ENCODE assay signal across 30 mouse cellular contexts in the genomic region with DNA sequence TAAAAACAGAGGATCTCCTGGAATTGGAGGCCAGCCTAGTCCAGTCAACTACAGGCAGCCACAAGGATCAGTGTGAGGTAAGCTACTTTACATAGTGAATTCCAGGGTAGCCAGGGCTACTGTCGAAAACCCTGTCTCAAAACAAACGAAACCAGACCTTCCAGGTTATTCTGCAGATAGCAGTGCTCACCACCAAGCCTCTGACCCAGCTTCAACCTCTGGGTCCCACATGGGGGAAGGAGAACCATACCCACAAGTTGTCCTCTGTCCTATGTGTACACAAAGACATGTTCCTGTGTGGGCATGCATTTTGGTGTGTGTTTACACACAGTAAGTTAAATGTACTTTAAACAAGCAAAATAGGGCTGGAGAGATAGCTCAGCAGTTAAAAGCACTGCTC. TPM values are rescaled to one million over a fixed set of nuclear protein-coding genes. Genes with fewer than 3 reads are reported as not detected.
DNase-seq lines count a peak whose midpoint lies in the region; ATAC-seq and TF ChIP-seq lines count a peak whose summit lies in the region.
"Had no signal": no experiment of that assay in that cellular context is flagged by ENCODE, and none has a peak within 500 bp of the region (broad histone marks: within the 10 kb centered on the region; RNA-seq: fewer than 3 reads in every experiment).

No protein-coding gene starts in this region.

- 54% methylated on average over 2 of the region's 2 CpGs for WGBS in lung, postnatal 0 days
- 50% methylated on average over 2 of the region's 2 CpGs for WGBS in lung, adult 2 months
- 42% methylated on average over 2 of the region's 2 CpGs for WGBS in liver, embryonic 14.5 days (ENCODE audit: insufficient replicate concordance)
- 56% methylated on average over 2 of the region's 2 CpGs for WGBS in stomach, embryonic 15.5 days
- 51% methylated on average over 2 of the region's 2 CpGs for WGBS in kidney, embryonic 16.5 days

- no peak overlapping the region for H3K4me2 ChIP-seq in lung, postnatal 0 days (replicated peaks; ENCODE audit: low read depth, low read length)
- H3K4me2 ChIP-seq in liver, embryonic 14.5 days (ENCODE audit: low read depth) = peak overlapping the region; percentile 61; the same call in 1 of the 2 replicates
- no peak overlapping the region for H3K4me2 ChIP-seq in stomach, embryonic 15.5 days
- no peak overlapping the region for H3K4me2 ChIP-seq in kidney, embryonic 16.5 days (replicated peaks; ENCODE audit: low read depth, low read length)
- H3K4me2 ChIP-seq: embryonic facial prominence, embryonic 13.5 days; heart, embryonic 11.5 days; hindbrain, embryonic 13.5 days; limb, embryonic 12.5 days; lung, embryonic 14.5 days; midbrain, embryonic 13.5 days had no signal

- H3K27ac ChIP-seq in lung, postnatal 0 days (ENCODE audit: low read length) = no peak overlapping the region
- H3K27ac ChIP-seq in liver, embryonic 14.5 days = peak overlapping the region; percentile 84
- H3K27ac ChIP-seq in stomach, embryonic 15.5 days = no peak overlapping the region
- no peak overlapping the region for H3K27ac ChIP-seq in kidney, embryonic 16.5 days (ENCODE audit: low read length)
- H3K27ac ChIP-seq: embryonic facial prominence, embryonic 13.5 days; forebrain, embryonic 10.5 days; gastrocnemius, adult 2 months; hindbrain, embryonic 13.5 days; limb, embryonic 12.5 days; midbrain, embryonic 13.5 days had no signal

- TF ChIP-seq EP300 in lung, postnatal 0 days (IDR thresholded peaks at IDR 0.05) = no peak
- no peak for TF ChIP-seq EP300 in liver, embryonic 14.5 days (IDR thresholded peaks at IDR 0.05; ENCODE audit: low read depth)

- ATAC-seq in lung, postnatal 0 days = no peak; the same call in 1 of the 2 replicates
- ATAC-seq in liver, embryonic 14.5 days (ENCODE audit: insufficient read depth) = no peak
- peak; percentile 50; the same call in 1 of the 2 replicates for ATAC-seq in stomach, embryonic 15.5 days (ENCODE audit: insufficient read depth, low FRiP score, low read depth)
- no peak for ATAC-seq in kidney, embryonic 16.5 days (ENCODE audit: low FRiP score, low TSS enrichment)
- ATAC-seq: activated CD4-positive, CD25-positive, alpha-beta regulatory T cell, adult 4 months; forebrain, embryonic 16.5 days; intestine, embryonic 16.5 days; midbrain, embryonic 13.5 days had no signal

- TF ChIP-seq CTCF in lung, postnatal 0 days (IDR thresholded peaks at IDR 0.05) = no peak
- no peak for TF ChIP-seq CTCF in lung, adult 2 months (IDR thresholded peaks at IDR 0.05; ENCODE audit: insufficient read depth, low read length)
- no peak for TF ChIP-seq CTCF in liver, embryonic 14.5 days (IDR thresholded peaks at IDR 0.05; ENCODE audit: low read depth)

- DNase-seq in heart, adult 11 months = peak; percentile 83
- no peak for DNase-seq in heart, adult 9 months (ENCODE audit: low spot score in 2 of 2)
- peak; percentile 39 for DNase-seq in lung, postnatal 0 days (ENCODE audit: low spot score)
- no peak for DNase-seq in lung, adult 2 months
- no peak for DNase-seq in liver, embryonic 14.5 days (ENCODE audit: low read depth in 3 of 3, low spot score in 3 of 3)
- no peak for DNase-seq in thymus, postnatal 0 days (ENCODE audit: low spot score)
- DNase-seq: adrenal gland, adult 2 months; cerebellum, adult 9-10 months; gastrocnemius, adult 2 months; heart, postnatal 4 days; kidney, adult 8-10 months; kidney, postnatal 10 days; layer of hippocampus, postnatal 36 days; lung, embryonic 14.5 days; lung, postnatal 4 days; thymus, adult 18-20 months had no signal

- no peaks in the 10 kb centered on the region for H3K36me3 ChIP-seq in lung, postnatal 0 days (ENCODE audit: insufficient read depth, low read length)
- H3K36me3 ChIP-seq in liver, embryonic 14.5 days (replicated peaks; ENCODE audit: control insufficient read depth, insufficient read depth, low read depth) = no peaks in the 10 kb centered on the region; the same call in none of the 2 replicates
- no peaks in the 10 kb centered on the region for H3K36me3 ChIP-seq in stomach, embryonic 15.5 days
- H3K36me3 ChIP-seq in kidney, embryonic 16.5 days (ENCODE audit: insufficient read depth, low read length) = no peaks in the 10 kb centered on the region; the same call in 1 of the 2 replicates
- H3K36me3 ChIP-seq: hindbrain, embryonic 13.5 days; midbrain, embryonic 13.5 days had no signal

- H3K27me3 ChIP-seq in lung, postnatal 0 days (replicated peaks; ENCODE audit: insufficient read depth, low read length) = no peaks in the 10 kb centered on the region
- no peaks in the 10 kb centered on the region for H3K27me3 ChIP-seq in liver, embryonic 14.5 days (ENCODE audit: control insufficient read depth, insufficient read depth, low read length)
- no peaks in the 10 kb centered on the region for H3K27me3 ChIP-seq in stomach, embryonic 15.5 days (replicated peaks)
- H3K27me3 ChIP-seq in kidney, embryonic 16.5 days (ENCODE audit: insufficient read depth, low read length) = no peaks in the 10 kb centered on the region
- H3K27me3 ChIP-seq: CH12.LX; embryonic facial prominence, embryonic 13.5 days; hindbrain, embryonic 13.5 days; limb, embryonic 12.5 days; megakaryocyte, embryonic 14.5 days; midbrain, embryonic 13.5 days had no signal

- H3K4me3 ChIP-seq in lung, postnatal 0 days (ENCODE audit: low read depth, low read length) = no peak overlapping the region
- H3K4me3 ChIP-seq in lung, adult 2 months (replicated peaks; ENCODE audit: extremely low read depth, low read depth, low read length) = no peak overlapping the region
- no peak overlapping the region for H3K4me3 ChIP-seq in liver, embryonic 14.5 days (ENCODE audit: insufficient read depth in 1 of 2, low read depth in 2 of 2, low read length in 2 of 2)
- H3K4me3 ChIP-seq in stomach, embryonic 15.5 days (replicated peaks) = no peak overlapping the region
- no peak overlapping the region for H3K4me3 ChIP-seq in kidney, embryonic 16.5 days (ENCODE audit: low read length)
- H3K4me3 ChIP-seq: embryonic facial prominence, embryonic 13.5 days; forebrain, embryonic 10.5 days; gastrocnemius, adult 2 months; hindbrain, embryonic 13.5 days; limb, embryonic 12.5 days; megakaryocyte, embryonic 14.5 days; midbrain, embryonic 13.5 days had no signal

- H3K9me3 ChIP-seq in lung, postnatal 0 days (ENCODE audit: low read length) = no peaks in the 10 kb centered on the region
- no peaks in the 10 kb centered on the region for H3K9me3 ChIP-seq in liver, embryonic 14.5 days (ENCODE audit: control insufficient read depth, low read length)
- no peaks in the 10 kb centered on the region for H3K9me3 ChIP-seq in stomach, embryonic 15.5 days
- H3K9me3 ChIP-seq in kidney, embryonic 16.5 days (ENCODE audit: low read length) = no peaks in the 10 kb centered on the region
- H3K9me3 ChIP-seq: embryonic facial prominence, embryonic 13.5 days; forebrain, embryonic 10.5 days; hindbrain, embryonic 13.5 days; limb, embryonic 12.5 days; megakaryocyte, embryonic 14.5 days; midbrain, embryonic 13.5 days had no signal

- no peak for TF ChIP-seq POLR2A in lung, adult 2 months (IDR thresholded peaks at IDR 0.05; ENCODE audit: borderline replicate concordance, extremely low read depth, low read depth, low read length)

- no peak overlapping the region for H3K9ac ChIP-seq in lung, postnatal 0 days (replicated peaks; ENCODE audit: low read depth)
- H3K9ac ChIP-seq in liver, embryonic 14.5 days (replicated peaks) = peak overlapping the region; percentile 34; the same call in 1 of the 2 replicates
- H3K9ac ChIP-seq in stomach, embryonic 15.5 days = no peak overlapping the region
- no peak overlapping the region for H3K9ac ChIP-seq in kidney, embryonic 16.5 days (replicated peaks; ENCODE audit: low read length)
- H3K9ac ChIP-seq: embryonic facial prominence, embryonic 13.5 days; hindbrain, embryonic 13.5 days; limb, embryonic 12.5 days; lung, embryonic 14.5 days; midbrain, embryonic 13.5 days had no signal

- peaks cover 6% of the 10 kb centered on the region; the same call in 1 of the 2 replicates for H3K4me1 ChIP-seq in lung, postnatal 0 days (ENCODE audit: insufficient read depth, low read depth, low read length)
- H3K4me1 ChIP-seq in lung, adult 2 months (ENCODE audit: control insufficient read depth, insufficient read depth, low read length) = peaks cover 24% of the 10 kb centered on the region
- H3K4me1 ChIP-seq in liver, embryonic 14.5 days (replicated peaks; ENCODE audit: control insufficient read depth in 2 of 2, insufficient read depth in 2 of 2, low read length in 1 of 2) = peaks cover 40 to 46% of the 10 kb centered on the region in 2 experiments
- peaks cover 25% of the 10 kb centered on the region for H3K4me1 ChIP-seq in stomach, embryonic 15.5 days
- H3K4me1 ChIP-seq in kidney, embryonic 16.5 days (ENCODE audit: insufficient read depth, low read length) = peaks cover 13% of the 10 kb centered on the region

RNA-seq across cellular contexts. Expression of a gene that starts 58.1 kb away (rescaled TPM):
- polyA plus RNA-seq in lung, postnatal 0 days (2015; fragmentation: Nextera tagmentation; extraction: Ambion mirVana) = 0.04 and 0.08 TPM in 2 replicates
- 0.04 TPM in 1 of 2 replicates, not detected in the other for polyA plus RNA-seq in lung, adult 2 months (2012; rRNA removed)
- 0.02 and 0.36 TPM in 2 replicates for polyA plus RNA-seq in liver, embryonic 14.5 days (2012; rRNA removed)
- polyA plus RNA-seq in liver, embryonic 14.5 days (2014; fragmentation: Nextera tagmentation; extraction: Ambion mirVana) = 0.09 TPM in 1 of 2 replicates, not detected in the other
- 11.9 and 13.7 TPM in 2 replicates for polyA plus RNA-seq in stomach, embryonic 15.5 days (2015; fragmentation: Nextera tagmentation; extraction: Ambion mirVana)
- polyA plus RNA-seq in thymus, postnatal 0 days (2015; fragmentation: Nextera tagmentation; extraction: Ambion mirVana) = 0.37 and 0.39 TPM in 2 replicates
- 0.71 and 2.1 TPM in 2 replicates for polyA plus RNA-seq in kidney, embryonic 16.5 days (2015; fragmentation: Nextera tagmentation; extraction: Ambion mirVana)
- polyA plus RNA-seq: activated CD4-positive, CD25-positive, alpha-beta regulatory T cell, adult 4 months; C2C12 had no signal

RNA-seq across cellular contexts. Expression of a gene that starts 58.5 kb away (rescaled TPM):
- 45.3 and 45.5 TPM in 2 replicates for polyA plus RNA-seq in lung, postnatal 0 days (2015; fragmentation: Nextera tagmentation; extraction: Ambion mirVana)
- 11.1 and 17.5 TPM in 2 replicates for polyA plus RNA-seq in lung, adult 2 months (2012; rRNA removed)
- 10.7 and 14.9 TPM in 2 replicates for polyA plus RNA-seq in liver, embryonic 14.5 days (2012; rRNA removed)
- polyA plus RNA-seq in liver, embryonic 14.5 days (2014; fragmentation: Nextera tagmentation; extraction: Ambion mirVana) = 45.0 and 52.3 TPM in 2 replicates
- polyA plus RNA-seq in stomach, embryonic 15.5 days (2015; fragmentation: Nextera tagmentation; extraction: Ambion mirVana) = 69.4 and 76.6 TPM in 2 replicates
- 104 and 120 TPM in 2 replicates for polyA plus RNA-seq in thymus, postnatal 0 days (2015; fragmentation: Nextera tagmentation; extraction: Ambion mirVana)
- 77.5 and 89.4 TPM in 2 replicates for polyA plus RNA-seq in kidney, embryonic 16.5 days (2015; fragmentation: Nextera tagmentation; extraction: Ambion mirVana)

Comparison
In these comparisons a context has a peak if more than half of its experiments do, and no peak if none do; other contexts are left out.
1. DNase-seq: peak in heart, adult 11 months (single experiment) and lung, postnatal 0 days (single experiment); none in heart, adult 9 months (0 of 2), lung, adult 2 months (single experiment), liver, embryonic 14.5 days (0 of 3) and thymus, postnatal 0 days (single experiment).